Mouse (Mus musculus) ES-E14 (cell line): ENCODE measurements around the gene Gadd45a. TPM values are rescaled to one million over a fixed set of nuclear protein-coding genes. Genes with fewer than 3 reads are reported as not detected.
A peak's percentile ranks its signal among the peaks of the same experiment; 100 is the strongest.

Experiments
- DNase-seq: peaks from one replicate; pipeline ENCODE4 v3.0.0-alpha.2; 2013; ENCODE audit warnings: low read depth, low spot score
- H3K27ac ChIP-seq: 2 replicates; pipeline ENCODE4 v1.5.1; 2012; ENCODE audit warnings: low read depth, mild to moderate bottlenecking, low read length, moderate library complexity, mixed read lengths; ENCODE audit not compliant: poor library complexity, insufficient read depth, severe bottlenecking
- H3K36me3 ChIP-seq: 2 replicates; pipeline ENCODE4 v1.6.1; 2012; ENCODE audit warnings: mild to moderate bottlenecking, low read length, moderate library complexity, mixed read lengths; ENCODE audit not compliant: control insufficient read depth, poor library complexity, insufficient read depth, severe bottlenecking
- H3K4me1 ChIP-seq, 2 experiments: fragments of 150-350 bp in 1 of 2; sonication (generic) in 1 of 2; 2 replicates each; pipeline ENCODE4 v1.6.1; 2012; ENCODE audit warnings: low read length in 2 of 2, mild to moderate bottlenecking in 1 of 2, mixed read lengths in 1 of 2; ENCODE audit not compliant: control insufficient read depth in 2 of 2, insufficient read depth in 2 of 2, poor library complexity in 1 of 2
- H3K4me3 ChIP-seq, 2 experiments: fragments of 150-350 bp in 1 of 2; sonication (generic) in 1 of 2; 2 replicates each; pipeline ENCODE4 v1.5.1; 2012; ENCODE audit warnings: low read length in 2 of 2, low read depth in 1 of 2, mild to moderate bottlenecking in 1 of 2, mixed read lengths in 1 of 2; ENCODE audit not compliant: insufficient read depth in 1 of 2, poor library complexity in 1 of 2, severe bottlenecking in 1 of 2
- H3K9ac ChIP-seq: 2 replicates; pipeline ENCODE4 v1.6.1; 2012; ENCODE audit warnings: low read depth, mild to moderate bottlenecking, low read length, mixed read lengths; ENCODE audit not compliant: poor library complexity, insufficient read depth, severe bottlenecking
- H3K9me3 ChIP-seq: fragments of 150-350 bp; sonication (generic); 2 replicates; pipeline ENCODE4 v1.6.1; 2012; ENCODE audit warnings: low read depth, mild to moderate bottlenecking, low read length; ENCODE audit not compliant: control insufficient read depth, insufficient read depth
- CHD2 ChIP-seq: IDR thresholded peaks from 2 replicates; pipeline ENCODE4 v1.6.1; 2014; ENCODE audit warnings: mild to moderate bottlenecking, low read depth, low read length, inconsistent platforms
- HCFC1 ChIP-seq: IDR thresholded peaks from 2 replicates; pipeline ENCODE4 v1.6.1; 2012; ENCODE audit warnings: low read length, inconsistent platforms, borderline replicate concordance; ENCODE audit not compliant: insufficient read depth
- MAFK ChIP-seq: IDR thresholded peaks from 2 replicates; pipeline ENCODE4 v1.6.1; 2014; ENCODE audit warnings: mild to moderate bottlenecking, low read depth, low read length, inconsistent platforms; ENCODE audit not compliant: insufficient read depth
- ZC3H11A ChIP-seq: IDR thresholded peaks from 2 replicates; pipeline ENCODE4 v1.6.1; 2012; ENCODE audit warnings: low read depth, mild to moderate bottlenecking, inconsistent platforms, low read length, borderline replicate concordance
- ZNF384 ChIP-seq: IDR thresholded peaks from 2 replicates; pipeline ENCODE4 v1.6.1; 2012; ENCODE audit warnings: low read depth, low read length, inconsistent platforms
- in situ Hi-C, 2 experiments: fragments of 600-800 bp; cut with MboI; formaldehyde crosslinking; loops; one replicate each; pipeline ENCODE4 v1.15.1; 2025; ENCODE audit warnings: low sequenced_read_pairs in 2 of 2, inconsistent platforms in 1 of 2; ENCODE audit not compliant: unreplicated experiment in 2 of 2
- total RNA-seq: library from RNA; depleted of rRNA; stranded (reverse); fragments of 300-350 nt; gene quantifications from 2 replicates; pipeline ENCODE4 v1.2.3, GENCODE M21; 2012

Gadd45a gene
- total RNA-seq, 1 experiment = 49.1 TPM

DNA sequence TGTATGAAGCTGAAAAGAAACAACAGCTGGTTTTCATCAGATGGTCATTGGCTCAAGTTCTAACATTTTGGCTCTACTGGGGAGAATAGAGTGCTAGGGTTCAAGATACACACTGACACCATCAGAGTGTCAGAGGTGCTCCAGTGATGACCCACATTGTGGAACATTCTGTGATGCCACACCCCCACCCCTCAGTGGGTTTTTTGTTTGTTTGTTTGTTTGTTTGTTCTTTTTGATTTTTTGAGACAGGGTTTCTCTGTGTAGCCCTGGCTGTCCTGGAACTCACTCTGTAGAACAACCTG lies 26.1 kb downstream of the Gadd45a start:
- Histone ChIP-seq H3K9me3 (no peaks in the 10 kb centered on the region), H3K36me3 (no peaks in the 10 kb centered on the region), H3K9ac (no peak overlapping the region), H3K27ac (no peak overlapping the region), H3K4me1 (peaks cover 0 to 12% of the 10 kb centered on the region in 2 experiments; a peak in 1 of 4 replicates), H3K4me3 (no peak overlapping the region)
- no peak for DNase-seq
- TF ChIP-seq ZC3H11A (no peak), HCFC1 (no peak), ZNF384 (no peak), CHD2 (no peak), MAFK (no peak)
- in situ Hi-C loops = no loop called here

DNA sequence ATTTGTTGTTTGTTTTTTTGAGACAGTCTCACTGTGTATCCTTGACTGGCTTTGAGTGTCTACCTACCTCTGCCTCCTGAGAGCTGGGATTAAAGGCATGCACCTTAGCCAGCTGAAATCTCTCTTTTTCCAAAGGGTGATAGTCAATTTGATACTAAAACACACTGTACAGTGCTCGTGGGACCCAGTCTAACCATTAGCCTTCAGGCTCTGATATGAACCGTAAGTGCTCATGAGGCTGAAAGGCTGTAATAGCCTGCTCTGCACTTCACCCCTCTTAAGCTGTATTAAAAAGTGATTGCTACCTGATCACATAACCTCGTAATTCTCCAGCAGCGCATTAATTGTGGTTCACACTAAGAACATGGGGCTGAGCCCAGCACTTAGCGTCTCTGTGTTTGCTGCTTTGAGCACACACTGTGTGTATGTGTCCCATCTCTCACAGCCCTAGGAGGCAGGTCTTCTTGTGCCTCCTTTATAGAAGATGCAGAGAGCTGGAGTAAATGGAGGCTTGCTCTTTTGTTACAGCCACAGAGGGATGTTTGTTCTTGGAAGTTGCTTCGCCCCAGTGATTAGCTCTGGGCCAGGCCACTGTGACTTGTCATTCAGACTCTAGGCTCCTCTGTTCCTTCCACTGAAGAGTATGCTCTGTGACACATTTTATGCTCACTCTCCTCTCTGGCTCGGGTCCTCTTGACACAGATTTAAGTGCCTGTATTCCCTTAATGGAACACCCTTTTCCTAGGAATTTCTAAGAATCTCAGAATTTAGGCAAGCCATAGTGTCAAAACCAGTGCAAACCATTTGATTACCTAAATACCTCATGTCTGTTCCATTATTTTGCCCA lies 26.7 kb downstream of the Gadd45a start:
- H3K36me3 ChIP-seq = no peaks in the 10 kb centered on the region
- no peak overlapping the region for H3K4me3 ChIP-seq
- H3K9ac ChIP-seq = no peak overlapping the region
- TF ChIP-seq ZC3H11A (no peak), CHD2 (no peak), MAFK (no peak), HCFC1 (no peak), ZNF384 (no peak)
- in situ Hi-C loops = no loop called here
- peaks cover 0 to 8% of the 10 kb centered on the region in 2 experiments; a peak in 1 of 4 replicates for H3K4me1 ChIP-seq
- no peak overlapping the region for H3K27ac ChIP-seq
- H3K9me3 ChIP-seq = no peaks in the 10 kb centered on the region
- no peak for DNase-seq

DNA sequence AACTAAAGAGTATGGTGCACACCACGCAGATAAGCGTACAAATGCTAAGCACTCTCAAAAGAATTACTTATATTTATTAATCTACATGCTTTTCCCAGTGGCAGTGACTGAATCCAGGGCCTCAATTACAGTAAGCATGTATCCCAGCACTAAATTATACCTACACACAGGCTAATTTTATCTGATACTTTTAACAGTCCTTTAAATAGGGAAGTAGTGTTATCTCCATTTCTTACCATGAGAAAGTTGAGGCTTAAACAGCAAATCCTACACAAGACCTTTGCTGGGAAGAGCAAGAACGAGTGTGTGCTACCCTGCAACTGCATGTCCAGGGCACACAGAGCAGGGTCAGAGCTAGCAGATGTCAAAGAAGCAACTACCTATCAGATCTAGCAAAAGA lies 27.4 kb downstream of the Gadd45a start:
- no peaks in the 10 kb centered on the region for H3K9me3 ChIP-seq
- TF ChIP-seq HCFC1 (no peak), ZC3H11A (no peak), MAFK (no peak), CHD2 (no peak), ZNF384 (no peak)
- no peak overlapping the region for H3K27ac ChIP-seq
- DNase-seq = no peak
- peak overlapping the region in 1 of 2 experiments; percentile 47; a peak in 2 of 4 replicates for H3K4me3 ChIP-seq
- H3K9ac ChIP-seq = no peak overlapping the region
- H3K4me1 ChIP-seq = peaks cover 0 to 8% of the 10 kb centered on the region in 2 experiments; a peak in 1 of 4 replicates
- in situ Hi-C loops = no loop called here
- no peaks in the 10 kb centered on the region for H3K36me3 ChIP-seq

DNA sequence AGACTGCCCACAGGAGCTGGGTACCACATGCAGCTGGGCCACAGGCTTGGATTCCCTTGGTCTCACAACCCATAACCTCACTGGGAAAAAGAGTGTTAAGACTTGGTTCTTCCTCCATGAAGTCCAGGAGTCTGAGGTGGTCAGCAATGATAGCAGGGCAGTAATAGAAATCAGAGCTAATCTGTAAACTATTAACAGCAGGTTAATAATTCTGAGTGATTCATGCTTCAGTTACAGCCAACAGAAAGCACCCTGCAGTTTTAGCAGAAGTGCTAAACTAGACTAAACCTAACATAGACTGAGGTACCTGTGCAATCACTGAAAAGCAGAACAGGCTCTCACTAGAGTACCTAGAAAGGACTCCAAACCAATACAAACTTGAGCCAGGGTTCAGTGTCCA lies 37.5 kb downstream of the Gadd45a start:
- no peak for DNase-seq
- Histone ChIP-seq H3K27ac (no peak overlapping the region), H3K9me3 (no peaks in the 10 kb centered on the region), H3K4me3 (no peak overlapping the region), H3K36me3 (peaks cover 2% of the 10 kb centered on the region; the same call in 1 of the 2 replicates), H3K9ac (no peak overlapping the region), H3K4me1 (no peaks in the 10 kb centered on the region)
- in situ Hi-C loops = no loop called here
- TF ChIP-seq ZNF384 (no peak), HCFC1 (no peak)

GRCm38 (mm10) chr6:66998645-66999044 lies 38.6 kb downstream of the Gadd45a start:
- no peaks in the 10 kb centered on the region for H3K4me1 ChIP-seq
- in situ Hi-C loops = no loop called here
- H3K4me3 ChIP-seq = no peak overlapping the region
- H3K9me3 ChIP-seq = no peaks in the 10 kb centered on the region
- H3K36me3 ChIP-seq = peaks cover 2% of the 10 kb centered on the region; the same call in 1 of the 2 replicates
- H3K27ac ChIP-seq = no peak overlapping the region
- no peak overlapping the region for H3K9ac ChIP-seq
- no peak for DNase-seq
- TF ChIP-seq CHD2 (no peak), MAFK (no peak), ZNF384 (no peak), HCFC1 (no peak), ZC3H11A (no peak)
